Mouse (Mus musculus): ENCODE results near the gene Hs2st1.

- TF ChIP-seq GATA1 (IDR thresholded peaks at IDR 0.05; ENCODE audit: borderline replicate concordance, low read length) (no peak), FLI1 (IDR thresholded peaks at IDR 0.05; ENCODE audit: low read length) (no peak)
Measured at GRCm38 (mm10) chr3:144411650-144412278, 158.2 kb downstream of the Hs2st1 start.
